Mouse (Mus musculus): Measurements from ENCODE around the gene Cdh12. TPM values are rescaled to one million over a fixed set of nuclear protein-coding genes. Genes with fewer than 3 reads are reported as not detected.

Cdh12 gene
- not detected for polyA plus RNA-seq (2017; shearing (Covaris generic))

GRCm38 (mm10) chr15:20448861-20449663 is at the start of gene Cdh12:
Gene Cdh12 (plus strand): TSS chr15:20449265.

GRCm38 (mm10) chr15:20666650-20667049 is 217.6 kb downstream of the Cdh12 start, which contains the start of gene Acot10:
Gene Acot10 (minus strand): TSS chr15:20666750.

Other genes starting within 250 kb of the Cdh12 start
- 0.43 TPM for gene Acot10, start 217.5 kb downstream of the Cdh12 start, polyA plus RNA-seq (2017; shearing (Covaris generic))

Data from inflammation-experienced regulatory T-cells, adult 16 weeks (primary cell).